Mouse (Mus musculus): ENCODE data around the gene Mkrn1. TPM values are rescaled to one million over a fixed set of nuclear protein-coding genes. Genes with fewer than 3 reads are reported as not detected.
"Not testable (repeated sequence)": the region's sequence is repeated elsewhere in the genome, so short reads cannot be mapped to it uniquely, and the experiment has no call there.

Gene Mkrn1
- polyA plus RNA-seq, 1 experiment from 2014 or later, result 46.2 TPM

GRCm38 (mm10) chr6:39427276-39428003, 7.2 kb upstream of the Mkrn1 start:
- Histone ChIP-seq H3K27me3 (peaks cover 4% of the 10 kb centered on the region; the same call in 1 of the 2 replicates), H3K36me3 (no peaks in the 10 kb centered on the region), H3K9me3 (no peaks in the 10 kb centered on the region), H3K9ac (no peak overlapping the region), H3K4me2 (replicated peaks) (no peak overlapping the region), H3K4me3 (no peak overlapping the region), H3K4me1 (no peaks in the 10 kb centered on the region), H3K27ac (no peak overlapping the region)
- WGBS, result 65% methylated on average over 4 of the region's 4 CpGs
- ATAC-seq (ENCODE audit: low FRiP score, low read depth), result no peak

GRCm38 (mm10) chr6:39426725-39427124, 6.5 kb upstream of the Mkrn1 start:
- Histone ChIP-seq H3K27ac (no peak overlapping the region), H3K9ac (no peak overlapping the region), H3K4me2 (replicated peaks) (no peak overlapping the region), H3K36me3 (no peaks in the 10 kb centered on the region), H3K4me1 (no peaks in the 10 kb centered on the region), H3K27me3 (peaks cover 8% of the 10 kb centered on the region), H3K4me3 (no peak overlapping the region), H3K9me3 (no peaks in the 10 kb centered on the region)
- 87% methylated on average over 4 of the region's 4 CpGs for WGBS
- ATAC-seq (ENCODE audit: low FRiP score, low read depth), result no peak

GRCm38 (mm10) chr6:39425181-39425580, 4.9 kb upstream of the Mkrn1 start:
- Histone ChIP-seq H3K4me3 (no peak overlapping the region), H3K27me3 (peaks cover 16% of the 10 kb centered on the region), H3K4me1 (no peaks in the 10 kb centered on the region), H3K27ac (no peak overlapping the region), H3K4me2 (replicated peaks) (no peak overlapping the region), H3K36me3 (no peaks in the 10 kb centered on the region), H3K9me3 (no peaks in the 10 kb centered on the region), H3K9ac (no peak overlapping the region)
- no peak for ATAC-seq (ENCODE audit: low FRiP score, low read depth)
- 83% methylated on average over 2 of the region's 2 CpGs for WGBS

- no peak overlapping the region for H3K27ac ChIP-seq
- ATAC-seq (ENCODE audit: low FRiP score, low read depth), result no peak
- WGBS, result 89% methylated on average over 7 of the region's 7 CpGs
- peaks cover 20% of the 10 kb centered on the region for H3K27me3 ChIP-seq
- H3K4me3 ChIP-seq, result no peak overlapping the region
- no peak overlapping the region for H3K9ac ChIP-seq
- peaks cover 5% of the 10 kb centered on the region for H3K4me1 ChIP-seq
- no peaks in the 10 kb centered on the region for H3K36me3 ChIP-seq
- H3K4me2 ChIP-seq (replicated peaks), result no peak overlapping the region
- H3K9me3 ChIP-seq, result no peaks in the 10 kb centered on the region
Measured at GRCm38 (mm10) chr6:39423686-39424085, 3.4 kb upstream of the Mkrn1 start.

- no peak overlapping the region for H3K4me3 ChIP-seq
- H3K36me3 ChIP-seq, result no peaks in the 10 kb centered on the region
- 51% methylated on average over 6 of the region's 6 CpGs for WGBS
- no peak overlapping the region for H3K9ac ChIP-seq
- H3K27ac ChIP-seq, result no peak overlapping the region
- H3K9me3 ChIP-seq, result no peaks in the 10 kb centered on the region
- H3K27me3 ChIP-seq, result peaks cover 26% of the 10 kb centered on the region
- ATAC-seq (ENCODE audit: low FRiP score, low read depth), result no peak
- H3K4me2 ChIP-seq (replicated peaks), result no peak overlapping the region
- H3K4me1 ChIP-seq, result peaks cover 5% of the 10 kb centered on the region
Measured at GRCm38 (mm10) chr6:39423130-39423551, 2.9 kb upstream of the Mkrn1 start.

GRCm38 (mm10) chr6:39420867-39421266, 605 bp upstream of the Mkrn1 start:
- H3K9me3 ChIP-seq, result no peaks in the 10 kb centered on the region; the same call in 1 of the 2 replicates
- no peaks in the 10 kb centered on the region for H3K36me3 ChIP-seq
- H3K27ac ChIP-seq, result no peak overlapping the region
- ATAC-seq (ENCODE audit: low FRiP score, low read depth), result no peak
- peak overlapping the region; percentile 94; the same call in 1 of the 2 replicates for H3K4me3 ChIP-seq
- H3K27me3 ChIP-seq, result peaks cover 38% of the 10 kb centered on the region
- no peak overlapping the region for H3K9ac ChIP-seq
- H3K4me1 ChIP-seq, result peaks cover 5% of the 10 kb centered on the region
- 38% methylated on average over 4 of the region's 4 CpGs for WGBS
- peak overlapping the region; percentile 65; the same call in 1 of the 2 replicates for H3K4me2 ChIP-seq (replicated peaks)

GRCm38 (mm10) chr6:39419386-39419850, 844 bp downstream of the Mkrn1 start:
- no peaks in the 10 kb centered on the region for H3K36me3 ChIP-seq
- peaks cover 5% of the 10 kb centered on the region for H3K4me1 ChIP-seq
- under 1% methylated on average over 43 of the region's 43 CpGs for WGBS
- ATAC-seq (ENCODE audit: low FRiP score, low read depth), result no peak; the same call in 1 of the 2 replicates
- H3K4me2 ChIP-seq (replicated peaks), result peak overlapping the region; percentile 65
- H3K9ac ChIP-seq, result peak overlapping the region; percentile 77
- peak overlapping the region; percentile 94 for H3K4me3 ChIP-seq
- peaks cover 38% of the 10 kb centered on the region for H3K27me3 ChIP-seq
- H3K9me3 ChIP-seq, result no peaks in the 10 kb centered on the region; the same call in 1 of the 2 replicates
- H3K27ac ChIP-seq, result 0 out of 2 replicates have a peak overlapping the region, but pooled peaks have one; percentile 61

GRCm38 (mm10) chr6:39416654-39417053, 3.6 kb downstream of the Mkrn1 start:
- H3K4me1 ChIP-seq; H3K9me3 ChIP-seq; H3K4me2 ChIP-seq (replicated peaks); H3K4me3 ChIP-seq; H3K27ac ChIP-seq; ATAC-seq (ENCODE audit: low FRiP score, low read depth); H3K9ac ChIP-seq; H3K36me3 ChIP-seq: not testable (repeated sequence)
- peaks cover 30% of the 10 kb centered on the region for H3K27me3 ChIP-seq

- peaks cover 25% of the 10 kb centered on the region for H3K27me3 ChIP-seq
- H3K4me1 ChIP-seq, result peaks cover 5% of the 10 kb centered on the region
- H3K27ac ChIP-seq, result no peak overlapping the region
- 39% methylated on average over 3 of the region's 5 CpGs for WGBS
- no peak overlapping the region for H3K4me2 ChIP-seq (replicated peaks)
- ATAC-seq (ENCODE audit: low FRiP score, low read depth), result no peak
- no peak overlapping the region for H3K4me3 ChIP-seq
- no peaks in the 10 kb centered on the region for H3K36me3 ChIP-seq
- no peaks in the 10 kb centered on the region; the same call in 1 of the 2 replicates for H3K9me3 ChIP-seq
- H3K9ac ChIP-seq, result no peak overlapping the region
Measured at GRCm38 (mm10) chr6:39415762-39416161, 4.5 kb downstream of the Mkrn1 start.

GRCm38 (mm10) chr6:39414106-39414505, 6.2 kb downstream of the Mkrn1 start:
- Histone ChIP-seq H3K4me1 (peaks cover 5% of the 10 kb centered on the region), H3K9me3 (no peaks in the 10 kb centered on the region; the same call in 1 of the 2 replicates), H3K4me3 (no peak overlapping the region), H3K9ac (no peak overlapping the region), H3K27ac (no peak overlapping the region), H3K27me3 (peaks cover 22% of the 10 kb centered on the region), H3K36me3 (peaks cover 1% of the 10 kb centered on the region; the same call in 1 of the 2 replicates), H3K4me2 (replicated peaks) (no peak overlapping the region)
- ATAC-seq (ENCODE audit: low FRiP score, low read depth), result no peak
- 87% methylated on average over 1 of the region's 1 CpGs for WGBS

- Histone ChIP-seq H3K4me3 (no peak overlapping the region), H3K27me3 (no peaks in the 10 kb centered on the region), H3K27ac (no peak overlapping the region), H3K36me3 (peaks cover 29% of the 10 kb centered on the region), H3K9ac (no peak overlapping the region), H3K4me1 (no peaks in the 10 kb centered on the region), H3K4me2 (replicated peaks) (no peak overlapping the region), H3K9me3 (no peaks in the 10 kb centered on the region)
- WGBS, result 93% methylated on average over 5 of the region's 5 CpGs
- no peak for ATAC-seq (ENCODE audit: low FRiP score, low read depth)
Measured at GRCm38 (mm10) chr6:39406480-39406879, 13.8 kb downstream of the Mkrn1 start.

GRCm38 (mm10) chr6:39403136-39403535, 17.1 kb downstream of the Mkrn1 start:
- Histone ChIP-seq H3K36me3 (peaks cover 50% of the 10 kb centered on the region), H3K4me2 (replicated peaks) (no peak overlapping the region), H3K9ac (no peak overlapping the region), H3K4me1 (no peaks in the 10 kb centered on the region), H3K4me3 (no peak overlapping the region), H3K27me3 (no peaks in the 10 kb centered on the region), H3K27ac (no peak overlapping the region), H3K9me3 (no peaks in the 10 kb centered on the region)
- WGBS, result 59% methylated on average over 2 of the region's 2 CpGs
- ATAC-seq (ENCODE audit: low FRiP score, low read depth), result no peak
